Mouse (Mus musculus) lung, postnatal 0 days (tissue): ENCODE results near the gene Dlg2.

Experiments used
- CTCF ChIP-seq: IDR thresholded peaks from 2 replicates; pipeline ENCODE4 v1.5.1; 2016; ENCODE audit warnings: antibody characterized with exemption, mild to moderate bottlenecking
- EP300 ChIP-seq: IDR thresholded peaks from 2 replicates; pipeline ENCODE4 v1.6.1; 2016; ENCODE audit warnings: antibody characterized with exemption, mild to moderate bottlenecking, control low read depth

- TF ChIP-seq CTCF (no peak), EP300 (no peak)
Measured at GRCm38 (mm10) chr7:91389272-91389671, 912.8 kb downstream of the Dlg2 start.
